Mouse (Mus musculus): Measurements from ENCODE around the gene Zfp551. TPM values are rescaled to one million over a fixed set of nuclear protein-coding genes. Genes with fewer than 3 reads are reported as not detected.
A peak's percentile ranks its signal among the peaks of the same experiment; 100 is the strongest.

Gene Zfp551
- 3.0 and 4.4 TPM in 2 replicates for polyA plus RNA-seq (2014; fragmentation: Nextera tagmentation; extraction: Ambion mirVana)

GRCm38 (mm10) chr7:12422245-12422849, at the start of gene Zfp551:
Zfp551 (minus strand) TSS chr7:12422751.
- Histone ChIP-seq H3K4me1 (ENCODE audit: control insufficient read depth, insufficient read depth, low read length) (no peaks in the 10 kb centered on the region), H3K36me3 (ENCODE audit: control insufficient read depth, insufficient read depth, low read length) (0 out of 2 replicates have a peak, but pooled peaks cover 3% of the 10 kb centered on the region), H3K9me3 (ENCODE audit: control insufficient read depth, low read length) (no peaks in the 10 kb centered on the region), H3K27me3 (ENCODE audit: control insufficient read depth, insufficient read depth, low read length) (no peaks in the 10 kb centered on the region), H3K27ac (ENCODE audit: low read depth, low read length) (no peak within 1 kb of the TSS), H3K4me3 (ENCODE audit: low read length) (peak within 1 kb of the TSS; percentile 61), H3K9ac (ENCODE audit: low read depth, low read length) (peak within 1 kb of the TSS; percentile 75), H3K4me2 (replicated peaks; ENCODE audit: low read depth, low read length) (peak within 1 kb of the TSS; percentile 64)
- WGBS = under 1% methylated on average over 27 of the region's 27 CpGs
- ATAC-seq (ENCODE audit: low FRiP score, low TSS enrichment) = peak; percentile 96

- peak overlapping the region; percentile 75; the same call in 1 of the 2 replicates for H3K9ac ChIP-seq (ENCODE audit: low read depth, low read length)
- WGBS = 63% methylated on average over 3 of the region's 3 CpGs
- H3K4me3 ChIP-seq (ENCODE audit: low read length) = peak overlapping the region; percentile 61
- no peaks in the 10 kb centered on the region for H3K27me3 ChIP-seq (ENCODE audit: control insufficient read depth, insufficient read depth, low read length)
- peak overlapping the region; percentile 64; the same call in 1 of the 2 replicates for H3K4me2 ChIP-seq (replicated peaks; ENCODE audit: low read depth, low read length)
- H3K36me3 ChIP-seq (ENCODE audit: control insufficient read depth, insufficient read depth, low read length) = no peaks in the 10 kb centered on the region
- no peak overlapping the region for H3K27ac ChIP-seq (ENCODE audit: low read depth, low read length)
- ATAC-seq (ENCODE audit: low FRiP score, low TSS enrichment) = peak; percentile 32
- no peaks in the 10 kb centered on the region for H3K4me1 ChIP-seq (ENCODE audit: control insufficient read depth, insufficient read depth, low read length)
- H3K9me3 ChIP-seq (ENCODE audit: control insufficient read depth, low read length) = no peaks in the 10 kb centered on the region
Observed at GRCm38 (mm10) chr7:12422855-12423254, 304 bp upstream of the Zfp551 start.

- H3K9me3 ChIP-seq (ENCODE audit: control insufficient read depth, low read length) = no peaks in the 10 kb centered on the region
- peak overlapping the region; percentile 61 for H3K4me3 ChIP-seq (ENCODE audit: low read length)
- peak overlapping the region; percentile 64 for H3K4me2 ChIP-seq (replicated peaks; ENCODE audit: low read depth, low read length)
- peaks cover 6% of the 10 kb centered on the region; the same call in 1 of the 2 replicates for H3K36me3 ChIP-seq (ENCODE audit: control insufficient read depth, insufficient read depth, low read length)
- no peak overlapping the region for H3K27ac ChIP-seq (ENCODE audit: low read depth, low read length)
- 48% methylated on average over 5 of the region's 5 CpGs for WGBS
- H3K27me3 ChIP-seq (ENCODE audit: control insufficient read depth, insufficient read depth, low read length) = no peaks in the 10 kb centered on the region
- H3K4me1 ChIP-seq (ENCODE audit: control insufficient read depth, insufficient read depth, low read length) = no peaks in the 10 kb centered on the region
- peak overlapping the region; percentile 75; the same call in 1 of the 2 replicates for H3K9ac ChIP-seq (ENCODE audit: low read depth, low read length)
- ATAC-seq (ENCODE audit: low FRiP score, low TSS enrichment) = peak; percentile 28; the same call in 1 of the 2 replicates
Observed at GRCm38 (mm10) chr7:12421741-12422140, 810 bp downstream of the Zfp551 start.

GRCm38 (mm10) chr7:12369173-12369572, 53.4 kb downstream of the Zfp551 start, which contains the start of gene Vmn1r84:
Vmn1r84 (minus strand) TSS chr7:12369273.
- Histone ChIP-seq H3K9me3 (ENCODE audit: control insufficient read depth, low read length) (no peaks in the 10 kb centered on the region), H3K4me1 (ENCODE audit: control insufficient read depth, insufficient read depth, low read length) (no peaks in the 10 kb centered on the region), H3K9ac (ENCODE audit: low read depth, low read length) (no peak within 1 kb of the TSS), H3K36me3 (ENCODE audit: control insufficient read depth, insufficient read depth, low read length) (no peaks in the 10 kb centered on the region), H3K4me2 (replicated peaks; ENCODE audit: low read depth, low read length) (no peak within 1 kb of the TSS), H3K27ac (ENCODE audit: low read depth, low read length) (no peak within 1 kb of the TSS), H3K4me3 (ENCODE audit: low read length) (no peak within 1 kb of the TSS), H3K27me3 (ENCODE audit: control insufficient read depth, insufficient read depth, low read length) (no peaks in the 10 kb centered on the region)
- 61% methylated on average over 1 of the region's 1 CpGs for WGBS
- no peak for ATAC-seq (ENCODE audit: low FRiP score, low TSS enrichment)

Other genes starting within 250 kb of the Zfp551 start
- not detected in 2 replicates for gene Vmn1r80, start 233.5 kb downstream of the Zfp551 start, polyA plus RNA-seq (2014; fragmentation: Nextera tagmentation; extraction: Ambion mirVana)
- not detected in 2 replicates for gene Vmn1r81, start 154.5 kb downstream of the Zfp551 start, polyA plus RNA-seq (2014; fragmentation: Nextera tagmentation; extraction: Ambion mirVana)
- not detected in 2 replicates for gene Vmn1r82, start 122.3 kb downstream of the Zfp551 start, polyA plus RNA-seq (2014; fragmentation: Nextera tagmentation; extraction: Ambion mirVana)
- not detected in 2 replicates for gene Vmn1r83, start 93.3 kb downstream of the Zfp551 start, polyA plus RNA-seq (2014; fragmentation: Nextera tagmentation; extraction: Ambion mirVana)
- gene Vmn1r84, start 53.5 kb downstream of the Zfp551 start, polyA plus RNA-seq (2014; fragmentation: Nextera tagmentation; extraction: Ambion mirVana) = not detected in 2 replicates
- 22.5 and 31.1 TPM in 2 replicates for gene Zfp606, start 55.5 kb upstream of the Zfp551 start, polyA plus RNA-seq (2014; fragmentation: Nextera tagmentation; extraction: Ambion mirVana)
- gene 2900092C05Rik, start 89.8 kb upstream of the Zfp551 start, polyA plus RNA-seq (2014; fragmentation: Nextera tagmentation; extraction: Ambion mirVana) = not detected in 2 replicates
- 0.01 TPM in 2 replicates for gene Vmn2r53, start 186.0 kb upstream of the Zfp551 start, polyA plus RNA-seq (2014; fragmentation: Nextera tagmentation; extraction: Ambion mirVana)
- not detected in 2 replicates for gene Vmn2r54, start 217.6 kb upstream of the Zfp551 start, polyA plus RNA-seq (2014; fragmentation: Nextera tagmentation; extraction: Ambion mirVana)

Measured in kidney, embryonic 14.5 days (tissue).